ENCODE assay signal across 8 mouse cellular contexts in genomic region chr11:62575659-62576438, GRCm38 (mm10). TPM values are rescaled to one million over a fixed set of nuclear protein-coding genes. Genes with fewer than 3 reads are reported as not detected.
DNase-seq lines count a peak whose midpoint lies in the region; ATAC-seq and TF ChIP-seq lines count a peak whose summit lies in the region.

No protein-coding gene starts in this region.

- no peaks in the 10 kb centered on the region for H3K4me1 ChIP-seq in cerebellum, adult 2 months (ENCODE audit: control insufficient read depth, insufficient read depth, low read length)
- H3K4me1 ChIP-seq in forebrain, postnatal 0 days (ENCODE audit: insufficient read depth), result peaks cover 5% of the 10 kb centered on the region; the same call in 1 of the 2 replicates
- peaks cover 5% of the 10 kb centered on the region; the same call in 1 of the 2 replicates for H3K4me1 ChIP-seq in hindbrain, embryonic 12.5 days

- peak overlapping the region; percentile 71 for H3K9ac ChIP-seq in forebrain, postnatal 0 days
- H3K9ac ChIP-seq in hindbrain, embryonic 12.5 days, result peak overlapping the region; percentile 74

- 0 out of 2 replicates have a peak, but pooled peaks cover 3% of the 10 kb centered on the region for H3K36me3 ChIP-seq in forebrain, postnatal 0 days (ENCODE audit: insufficient read depth)
- no peaks in the 10 kb centered on the region for H3K36me3 ChIP-seq in hindbrain, embryonic 12.5 days

- H3K27ac ChIP-seq in cerebellum, adult 2 months (ENCODE audit: insufficient read depth, low read length), result peak overlapping the region; percentile 2; the same call in 1 of the 2 replicates
- H3K27ac ChIP-seq in forebrain, postnatal 0 days (ENCODE audit: low read depth, low read length), result peak overlapping the region; percentile 75
- peak overlapping the region; percentile 57; the same call in 1 of the 2 replicates for H3K27ac ChIP-seq in hindbrain, embryonic 12.5 days

- TF ChIP-seq POLR2A in cerebellum, adult 2 months (IDR thresholded peaks at IDR 0.05; ENCODE audit: borderline replicate concordance, insufficient read depth, low read length), result peak; percentile 58; the same call in 1 of the 2 replicates

- DNase-seq in R1 (ENCODE audit: low read depth, low spot score), result peak; percentile 22
- peak; percentile 83 to 87 for DNase-seq in cerebellum, adult 2 months
- DNase-seq in forebrain, postnatal 0 days, result peak; percentile 70
- peak; percentile 58 to 69 for DNase-seq in left cerebral cortex, postnatal 14 days (ENCODE audit: low spot score in 2 of 2)
- peak; percentile 49 to 62 for DNase-seq in right cerebral cortex, postnatal 36 days (ENCODE audit: low spot score in 2 of 2)
- no peak for DNase-seq in adipocyte (ENCODE audit: low spot score)

- H3K4me3 ChIP-seq in cerebellum, adult 2 months (replicated peaks; ENCODE audit: insufficient read depth, low read depth, low read length), result peak overlapping the region; percentile 64
- H3K4me3 ChIP-seq in forebrain, postnatal 0 days (ENCODE audit: low read depth, low read length), result peak overlapping the region; percentile 66
- H3K4me3 ChIP-seq in hindbrain, embryonic 12.5 days, result peak overlapping the region; percentile 52

- H3K4me2 ChIP-seq in forebrain, postnatal 0 days (ENCODE audit: low read depth), result peak overlapping the region; percentile 94
- H3K4me2 ChIP-seq in hindbrain, embryonic 12.5 days (replicated peaks), result peak overlapping the region; percentile 99

- H3K9me3 ChIP-seq in forebrain, postnatal 0 days (ENCODE audit: low read length), result no peaks in the 10 kb centered on the region
- no peaks in the 10 kb centered on the region for H3K9me3 ChIP-seq in hindbrain, embryonic 12.5 days (replicated peaks)

- no peak for TF ChIP-seq CTCF in cerebellum, adult 2 months (IDR thresholded peaks at IDR 0.05; ENCODE audit: borderline replicate concordance, insufficient read depth, low read depth, low read length)
- no peak for TF ChIP-seq CTCF in forebrain, postnatal 0 days (IDR thresholded peaks at IDR 0.05; ENCODE audit: low read depth)

- H3K27me3 ChIP-seq in cerebellum, adult 2 months (ENCODE audit: control insufficient read depth, insufficient read depth, low read length), result no peaks in the 10 kb centered on the region
- H3K27me3 ChIP-seq in forebrain, postnatal 0 days (ENCODE audit: insufficient read depth, low read length), result no peaks in the 10 kb centered on the region
- H3K27me3 ChIP-seq in hindbrain, embryonic 12.5 days, result peaks cover 16% of the 10 kb centered on the region; the same call in 1 of the 2 replicates

- ATAC-seq in forebrain, postnatal 0 days, result peak; percentile 67
- peak; percentile 77 for ATAC-seq in hindbrain, embryonic 12.5 days (ENCODE audit: low FRiP score)
- peak; percentile 65 for ATAC-seq in megakaryocyte, adult 5-6 weeks (ENCODE audit: poor library complexity, severe bottlenecking)

- 1% methylated on average over 27 of the region's 27 CpGs for WGBS in cerebellum, adult 2 months
- 11% methylated on average over 27 of the region's 27 CpGs for WGBS in forebrain, postnatal 0 days
- WGBS in hindbrain, embryonic 12.5 days, result 4% methylated on average over 27 of the region's 27 CpGs

- intact Hi-C loops in left cerebral cortex, postnatal 14 days (cut with DNase I), result no loop called here

RNA-seq across cellular contexts. Expression of gene Trpv2, which starts 1.6 kb away (rescaled TPM):
- polyA plus RNA-seq in cerebellum, adult 2 months (2012; rRNA removed), result 22.0 and 23.7 TPM in 2 replicates
- 38.1 and 46.6 TPM in 2 replicates for total RNA-seq in forebrain, postnatal 0 days (2014; rRNA removed)
- polyA plus RNA-seq in forebrain, postnatal 0 days (2015; fragmentation: Nextera tagmentation; extraction: Ambion mirVana), result 21.6 and 26.2 TPM in 2 replicates
- polyA plus RNA-seq in hindbrain, embryonic 12.5 days (2016; fragmentation: Nextera tagmentation; extraction: Ambion mirVana), result 10.8 and 14.3 TPM in 2 replicates
- 10 to 100 TPM; 21.9 to 22.2 TPM for total RNA-seq in left cerebral cortex, postnatal 14 days (2021)
- 24.9 and 27.9 TPM in 2 replicates for total RNA-seq in megakaryocyte, adult 5-6 weeks (2015)
- 46.6 and 51.1 TPM in 2 replicates for total RNA-seq in megakaryocyte, adult 5-6 weeks (2017)

RNA-seq across cellular contexts. Expression of gene Ubb, which starts 24.9 kb away (rescaled TPM):
- polyA plus RNA-seq in cerebellum, adult 2 months (2012; rRNA removed), result 3,782 and 4,320 TPM in 2 replicates
- total RNA-seq in forebrain, postnatal 0 days (2014; rRNA removed), result 1,115 and 1,190 TPM in 2 replicates
- polyA plus RNA-seq in forebrain, postnatal 0 days (2015; fragmentation: Nextera tagmentation; extraction: Ambion mirVana), result 4,663 and 5,112 TPM in 2 replicates
- polyA plus RNA-seq in hindbrain, embryonic 12.5 days (2016; fragmentation: Nextera tagmentation; extraction: Ambion mirVana), result 3,674 and 3,736 TPM in 2 replicates
- 1,000 to 10,000 TPM; 1,710 to 1,861 TPM for total RNA-seq in left cerebral cortex, postnatal 14 days (2021)
- 1,447 and 1,627 TPM in 2 replicates for total RNA-seq in megakaryocyte, adult 5-6 weeks (2015)
- total RNA-seq in megakaryocyte, adult 5-6 weeks (2017), result 835 and 1,053 TPM in 2 replicates

RNA-seq across cellular contexts. Expression of gene Cenpv, which starts 36.8 kb away (rescaled TPM):
- 46.7 and 52.4 TPM in 2 replicates for polyA plus RNA-seq in cerebellum, adult 2 months (2012; rRNA removed)
- total RNA-seq in forebrain, postnatal 0 days (2014; rRNA removed), result 79.0 and 112 TPM in 2 replicates
- polyA plus RNA-seq in forebrain, postnatal 0 days (2015; fragmentation: Nextera tagmentation; extraction: Ambion mirVana), result 50.8 and 68.0 TPM in 2 replicates
- polyA plus RNA-seq in hindbrain, embryonic 12.5 days (2016; fragmentation: Nextera tagmentation; extraction: Ambion mirVana), result 47.2 and 51.6 TPM in 2 replicates
- 10 to 100 TPM; 37.7 to 45.0 TPM for total RNA-seq in left cerebral cortex, postnatal 14 days (2021)
- 5.2 and 8.7 TPM in 2 replicates for total RNA-seq in megakaryocyte, adult 5-6 weeks (2015)
- 3.1 and 3.9 TPM in 2 replicates for total RNA-seq in megakaryocyte, adult 5-6 weeks (2017)

Comparison
In these comparisons a context has a peak if more than half of its experiments do, and no peak if none do; other contexts are left out.
1. H3K27ac ChIP-seq: peak in every context shown above with its lines; median percentile 75 in forebrain, postnatal 0 days; 57 in hindbrain, embryonic 12.5 days; 2 in cerebellum, adult 2 months.